Mouse (Mus musculus) embryo, embryonic 10 days (tissue): ENCODE measurements around the gene Egln1.
A peak's percentile ranks its signal among the peaks of the same experiment; 100 is the strongest.

Experiments used
- DNase-seq: peaks from one replicate; pipeline ENCODE4 v3.0.0-alpha.2; 2015; ENCODE audit warnings: low spot score

Egln1 gene

DNA sequence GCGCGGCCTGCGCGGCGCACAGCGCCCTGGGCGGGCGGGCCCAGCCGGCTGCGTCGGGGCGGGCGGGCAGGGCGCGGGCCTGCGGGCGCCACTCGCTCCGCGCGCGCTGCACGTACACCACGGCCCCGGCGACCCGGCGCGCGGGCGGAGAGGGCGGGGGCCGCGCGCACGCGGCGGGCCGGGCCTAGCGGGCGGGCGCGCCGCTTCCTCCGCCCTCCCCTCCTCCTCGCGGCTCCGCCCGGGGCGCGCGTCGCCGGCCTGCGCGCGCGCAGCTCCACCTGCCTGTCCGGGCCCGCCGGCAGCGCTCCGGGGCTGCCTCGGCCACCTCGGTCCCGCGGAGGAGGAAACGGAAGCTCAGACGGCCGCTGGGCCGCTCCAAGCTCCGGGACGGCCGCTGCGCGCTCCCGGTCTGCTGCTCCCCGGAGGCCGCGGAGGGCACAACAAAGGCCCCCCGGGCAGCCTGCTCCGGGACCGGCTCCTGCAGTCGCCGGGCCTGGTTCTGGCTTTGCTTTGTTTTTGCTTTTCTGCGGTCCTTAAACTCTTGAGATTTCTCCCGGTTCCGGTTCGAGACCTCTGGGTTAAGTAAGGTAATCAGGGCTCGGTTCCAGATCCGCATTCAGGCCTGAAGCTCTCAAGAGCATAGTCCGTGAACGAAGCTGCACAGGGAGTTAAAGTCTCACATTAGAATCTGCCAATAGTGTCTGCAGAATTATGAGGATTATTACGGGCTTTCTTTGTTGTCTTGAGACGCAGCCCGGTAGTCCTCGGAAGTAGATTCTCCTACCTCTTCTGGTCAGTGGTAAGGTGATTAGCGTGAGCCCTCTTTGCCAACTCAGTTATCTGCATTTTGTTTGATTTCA is at the start of gene Egln1:
TSS of gene Egln1 (minus strand) at position 116 of the 860 bp plus-strand sequence.
- DNase-seq = peak; percentile 79

DNA sequence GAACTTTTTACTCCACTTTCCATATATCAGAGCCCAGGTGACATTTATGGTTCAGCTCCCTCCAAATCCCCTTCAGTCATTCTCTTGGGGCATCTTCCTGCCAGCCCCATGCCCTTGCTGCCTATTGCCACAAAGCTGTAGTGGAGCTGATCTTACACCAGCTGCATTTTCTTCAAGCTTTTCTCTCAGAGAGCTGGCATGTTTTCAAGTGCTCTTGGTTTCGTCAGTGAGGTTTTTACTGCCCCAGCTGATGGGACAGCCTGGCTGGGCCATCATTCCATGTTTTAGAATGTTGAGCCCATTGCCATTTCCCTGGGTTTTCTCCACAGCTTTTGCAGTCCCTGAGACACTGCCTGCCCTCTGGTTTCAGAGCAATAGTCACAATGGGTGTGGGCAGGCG is 46.7 kb upstream of the Egln1 start:
- no peak for DNase-seq

DNA sequence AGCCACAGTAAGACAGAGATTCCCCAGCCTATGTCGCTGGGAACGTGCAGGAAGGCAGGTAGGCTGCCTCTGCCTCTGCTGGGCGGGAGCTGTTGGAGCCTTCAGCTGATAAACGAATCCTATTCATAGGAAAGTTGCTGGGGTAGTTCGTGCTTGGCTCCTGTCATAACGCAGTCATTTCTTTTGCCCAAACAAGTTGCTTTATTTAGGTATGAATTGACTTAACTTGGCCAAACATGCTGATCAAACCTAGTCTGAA is 42.5 kb upstream of the Egln1 start:
- no peak for DNase-seq

DNA sequence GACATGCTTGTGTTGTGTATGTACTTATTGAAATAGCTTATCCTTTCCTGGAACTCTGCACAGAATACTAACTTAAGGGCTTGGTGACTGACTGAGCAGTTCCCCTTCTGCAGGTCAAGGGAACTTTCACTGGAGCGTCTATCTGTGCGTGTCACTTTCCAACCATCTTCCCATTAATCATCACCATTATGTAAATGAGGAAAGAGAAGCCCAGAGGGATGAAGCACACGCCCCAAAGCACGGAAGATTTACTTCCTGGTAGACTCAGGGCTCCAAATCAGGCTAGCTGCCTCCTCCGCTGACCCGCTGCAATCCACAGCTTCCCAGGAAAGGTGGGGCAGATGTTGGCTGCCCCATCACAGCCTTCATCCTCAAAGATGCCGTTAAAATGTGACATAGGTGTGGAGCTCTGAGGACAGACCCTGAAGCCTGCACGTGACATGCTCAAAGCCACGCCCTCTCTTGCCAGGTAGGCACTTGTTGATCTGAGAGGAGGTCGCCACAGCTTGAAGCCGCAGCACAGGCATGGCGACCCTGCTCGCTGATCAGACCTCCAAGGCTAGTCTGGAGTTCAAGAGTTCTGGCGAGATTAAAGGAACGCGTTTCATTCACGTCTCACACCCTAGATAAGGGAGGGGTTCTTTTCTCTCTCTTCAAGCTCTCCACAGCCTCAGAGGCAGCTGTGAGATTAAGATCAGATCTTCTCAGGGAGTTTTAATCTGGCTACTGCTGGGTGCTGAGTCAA is 42.0 kb upstream of the Egln1 start:
- no peak for DNase-seq

DNA sequence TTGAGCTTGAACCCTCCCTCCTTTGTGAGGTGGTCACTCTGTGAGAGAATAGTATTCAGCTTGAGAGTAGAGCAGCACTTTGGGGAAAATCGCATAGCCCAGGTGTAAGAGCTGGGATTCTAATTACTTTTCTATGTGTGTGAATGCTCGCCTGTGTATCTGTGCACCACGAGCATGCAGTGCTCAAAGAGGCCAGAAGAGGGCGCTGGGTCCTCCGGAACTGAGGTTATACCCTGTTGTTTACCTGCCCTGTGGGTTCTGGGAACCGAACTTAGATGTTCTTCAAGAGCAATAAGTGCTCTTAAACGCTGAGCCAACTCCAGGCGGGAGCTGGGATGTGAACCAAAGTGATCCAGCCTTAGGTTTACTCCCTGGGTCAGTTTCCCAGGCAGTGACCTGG is 31.7 kb upstream of the Egln1 start:
- DNase-seq = no peak

DNA sequence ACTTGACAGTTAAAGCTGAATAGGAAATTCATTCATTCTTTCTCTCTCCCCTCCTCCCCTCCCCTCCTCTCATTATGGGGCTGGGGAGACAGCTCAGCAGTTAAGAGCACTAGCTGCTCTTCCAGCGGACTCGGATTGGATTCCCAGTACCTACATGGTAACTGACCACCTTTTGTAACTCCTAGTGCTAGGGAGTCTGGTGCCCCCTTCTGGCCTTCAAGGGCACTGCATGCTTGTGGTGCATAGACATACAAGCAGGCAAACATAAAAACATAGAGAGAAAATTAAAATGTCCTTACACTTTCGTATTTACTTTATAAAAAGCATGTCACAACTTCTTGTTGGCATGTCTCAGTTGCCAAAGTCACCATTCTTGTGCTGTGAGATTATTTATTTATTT is 30.9 kb upstream of the Egln1 start:
- DNase-seq = no peak

DNA sequence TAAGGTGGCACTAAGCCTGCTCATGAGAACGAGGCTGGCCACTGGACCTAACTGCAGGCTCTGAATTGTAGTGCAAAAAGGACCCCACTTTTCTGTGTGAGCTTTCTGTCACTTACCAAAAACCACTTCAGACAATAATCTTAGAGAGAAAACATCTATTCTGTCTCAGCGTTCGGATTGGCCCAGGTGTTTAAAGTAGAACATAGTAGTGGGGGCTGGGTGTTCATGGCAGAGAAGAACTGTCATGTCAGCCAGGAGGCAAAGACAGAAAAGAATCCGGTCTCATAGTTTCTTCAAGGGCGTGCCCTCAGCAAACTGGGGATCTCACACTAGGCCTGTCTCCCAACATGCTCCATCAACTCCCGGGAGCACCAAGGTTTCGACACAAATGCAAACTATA is 28.9 kb upstream of the Egln1 start:
- DNase-seq = no peak

DNA sequence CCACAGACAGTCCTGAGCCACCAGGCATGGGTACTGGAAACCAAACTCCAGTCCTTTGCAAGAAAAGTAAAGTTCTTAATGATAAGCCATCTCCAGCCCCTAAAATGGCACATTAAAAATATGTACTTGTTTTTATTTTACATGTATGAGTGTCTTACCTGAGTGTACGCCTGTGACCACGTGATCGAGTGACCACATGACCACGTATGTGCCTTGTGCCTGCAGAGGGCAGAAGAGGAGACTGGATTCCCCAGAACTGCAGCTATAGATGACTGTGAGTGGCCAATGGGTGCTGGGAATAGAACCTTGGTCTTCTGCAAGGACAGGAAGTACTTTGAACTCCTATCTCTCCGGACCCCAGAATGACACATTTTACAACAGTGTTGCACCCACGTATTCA is 27.1 kb upstream of the Egln1 start:
- no peak for DNase-seq

DNA sequence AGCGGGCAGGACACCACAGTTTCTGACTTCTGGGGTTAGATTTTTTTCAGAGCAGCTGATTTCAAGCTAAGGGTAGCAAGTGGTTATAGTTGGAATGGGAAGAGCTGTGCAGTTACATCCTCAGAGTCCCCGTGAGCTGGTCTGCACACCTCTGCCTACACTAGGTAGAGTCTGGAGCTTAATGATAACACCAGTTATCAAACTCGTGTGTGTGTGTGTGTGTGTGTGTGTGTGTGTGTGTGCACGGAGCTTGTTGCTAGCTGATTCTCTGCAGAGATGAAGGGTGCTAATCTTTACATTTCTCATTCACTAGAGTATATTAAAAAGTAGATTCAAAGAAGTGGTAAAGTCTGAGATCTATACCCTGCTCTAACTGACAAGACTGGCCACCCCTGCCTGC is 25.1 kb upstream of the Egln1 start:
- DNase-seq = no peak

DNA sequence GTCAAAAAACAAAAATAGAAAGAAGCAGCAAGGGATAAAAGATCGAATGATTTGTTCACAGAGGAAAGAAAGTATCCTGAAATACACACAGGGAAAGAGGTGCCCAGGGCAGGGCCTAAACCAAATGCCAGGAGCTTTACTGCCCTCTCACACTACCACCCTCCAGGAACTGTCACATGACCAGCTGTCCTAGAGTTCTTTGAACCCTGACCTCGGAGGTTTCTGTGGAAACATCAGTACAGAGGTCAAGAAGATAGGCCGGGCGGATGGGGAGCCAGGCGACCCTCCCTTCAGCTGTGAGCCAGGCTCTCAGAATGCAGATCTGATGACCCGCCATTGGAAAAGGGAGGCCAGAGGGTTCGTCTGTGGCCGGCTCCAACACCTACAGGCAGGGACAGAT is 24.1 kb upstream of the Egln1 start:
- no peak for DNase-seq

DNA sequence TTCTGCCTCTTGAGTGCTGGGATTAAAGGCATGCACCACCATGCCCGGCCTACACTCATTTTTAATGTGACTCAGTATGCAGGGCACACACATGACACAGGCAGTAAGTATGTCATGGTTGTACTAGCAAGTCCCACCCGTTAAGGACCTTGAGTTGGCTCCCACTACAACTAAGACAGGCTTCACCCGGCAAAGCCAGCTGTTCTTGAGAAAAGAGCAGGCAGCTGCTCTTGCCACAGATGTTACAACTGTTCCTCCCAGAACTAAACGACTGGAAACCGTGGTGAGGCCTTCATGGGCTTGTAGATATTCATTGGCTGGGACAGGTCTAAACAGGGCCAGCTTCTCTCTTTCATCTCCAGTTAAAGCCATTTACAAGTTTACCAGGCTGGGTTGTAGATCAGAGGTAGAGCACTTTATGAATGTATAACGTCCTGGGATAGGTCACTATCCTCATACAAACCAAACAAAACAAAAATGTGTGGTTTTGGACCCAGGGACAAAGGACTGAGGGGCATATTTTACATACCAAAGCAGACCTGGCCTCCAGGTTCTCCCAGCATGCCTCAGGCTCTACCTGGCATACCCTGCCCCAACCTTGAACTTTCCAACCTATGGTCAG is 21.3 kb upstream of the Egln1 start:
- DNase-seq = no peak

DNA sequence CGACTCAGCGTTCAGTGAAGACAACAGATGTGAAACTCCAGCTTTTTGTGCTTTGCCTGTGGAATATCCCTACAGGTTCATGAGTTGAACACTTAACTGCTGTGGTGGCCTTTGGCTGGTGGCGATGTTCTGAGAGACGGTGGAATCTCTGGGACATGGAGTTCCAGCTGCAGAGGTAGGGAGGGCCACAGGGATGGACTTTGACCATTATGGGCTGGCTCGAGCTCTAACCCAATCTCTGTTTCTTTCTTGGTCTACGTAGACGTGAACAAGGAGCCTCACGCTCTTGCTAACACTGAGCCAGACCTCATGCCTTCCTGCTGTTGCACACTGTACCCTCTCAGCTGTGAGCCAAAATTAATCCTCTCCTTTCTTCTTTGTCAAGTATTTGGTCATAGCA is 15.8 kb upstream of the Egln1 start:
- DNase-seq = no peak

DNA sequence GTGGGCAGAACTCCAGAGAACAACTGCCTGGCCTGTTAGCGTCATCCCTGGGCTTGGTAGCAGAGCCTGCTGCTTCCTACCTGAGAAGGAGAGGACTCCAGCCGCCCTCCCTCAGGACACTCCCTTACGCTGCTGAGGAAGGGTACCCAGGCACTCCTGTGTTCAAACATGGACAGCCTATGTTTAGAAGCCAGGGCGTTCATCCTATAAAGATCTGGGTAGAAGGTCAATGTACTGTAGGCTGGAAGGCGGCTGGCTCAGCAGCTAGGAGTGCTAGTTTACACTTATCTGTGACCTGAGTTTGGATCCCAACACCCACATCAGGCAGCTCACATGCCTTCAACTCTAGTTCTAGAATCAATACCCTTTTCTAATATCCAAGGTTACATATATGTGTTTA is 14.1 kb upstream of the Egln1 start:
- DNase-seq = no peak

DNA sequence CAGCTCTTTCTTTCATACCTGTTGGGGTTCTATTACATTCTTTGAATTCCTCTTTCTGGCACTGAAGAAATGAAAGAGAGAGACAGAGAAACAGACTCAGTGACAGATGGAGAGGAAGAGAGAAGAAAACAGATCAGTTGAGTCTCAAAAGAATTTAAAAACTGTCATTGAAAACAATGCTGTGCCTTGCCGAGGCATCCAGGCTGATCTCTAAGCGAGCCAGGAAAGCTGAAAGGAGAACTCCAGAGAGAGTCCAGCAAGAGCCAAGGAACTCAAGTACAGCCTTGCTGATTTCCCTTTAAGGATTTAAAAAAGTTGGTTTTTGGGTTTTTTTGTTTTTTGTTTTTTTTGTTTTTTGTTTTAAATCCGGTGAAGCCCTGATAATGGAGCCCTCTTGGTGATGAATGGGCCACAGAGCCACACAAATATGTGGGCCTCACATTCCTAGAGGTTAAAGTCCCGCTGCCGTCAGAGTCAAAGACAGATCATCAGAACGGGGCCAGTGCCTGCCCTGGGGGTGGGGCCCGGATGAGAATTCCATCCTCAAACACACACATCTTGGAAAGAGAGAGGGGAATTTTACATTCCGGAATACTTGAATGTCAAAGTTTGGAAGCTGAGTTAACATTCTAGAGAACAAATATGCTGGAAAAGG is 11.2 kb upstream of the Egln1 start:
- peak; percentile 66 for DNase-seq

DNA sequence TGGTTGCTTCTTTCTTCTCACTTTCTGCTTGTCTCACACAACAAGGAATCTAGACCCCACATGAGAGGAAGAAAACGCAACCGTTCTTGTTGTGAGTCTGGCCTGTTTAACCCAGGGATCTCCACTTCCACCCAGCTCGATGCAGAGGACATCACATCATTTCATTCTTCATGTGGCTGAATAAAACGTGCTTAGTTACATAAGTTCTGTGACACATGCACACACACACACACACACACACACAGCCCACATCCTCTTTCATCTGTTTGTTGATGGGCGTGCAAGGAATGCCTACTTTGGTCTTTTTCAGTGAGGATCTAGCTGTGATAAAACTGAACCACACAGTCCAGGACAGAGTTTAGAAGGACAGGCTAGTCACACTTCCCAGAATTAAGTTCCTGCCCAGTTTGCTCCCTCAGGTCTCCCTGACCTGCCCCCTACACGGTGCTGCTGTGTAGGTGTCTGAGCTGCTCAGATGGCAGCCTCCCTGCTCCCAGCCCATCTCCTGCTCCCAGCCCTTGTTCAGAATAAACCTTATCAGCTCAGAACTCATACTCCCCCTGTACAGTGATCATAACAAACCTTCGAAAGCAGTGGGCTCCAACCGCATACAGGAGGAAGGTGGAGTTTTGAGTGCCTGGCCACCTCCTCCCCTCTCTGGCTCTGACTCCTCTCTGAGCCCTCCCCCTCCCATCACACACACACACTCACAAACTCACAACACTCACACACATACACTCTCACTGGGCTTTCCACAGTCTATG is 10.5 kb upstream of the Egln1 start:
- peak; percentile 21 for DNase-seq

DNA sequence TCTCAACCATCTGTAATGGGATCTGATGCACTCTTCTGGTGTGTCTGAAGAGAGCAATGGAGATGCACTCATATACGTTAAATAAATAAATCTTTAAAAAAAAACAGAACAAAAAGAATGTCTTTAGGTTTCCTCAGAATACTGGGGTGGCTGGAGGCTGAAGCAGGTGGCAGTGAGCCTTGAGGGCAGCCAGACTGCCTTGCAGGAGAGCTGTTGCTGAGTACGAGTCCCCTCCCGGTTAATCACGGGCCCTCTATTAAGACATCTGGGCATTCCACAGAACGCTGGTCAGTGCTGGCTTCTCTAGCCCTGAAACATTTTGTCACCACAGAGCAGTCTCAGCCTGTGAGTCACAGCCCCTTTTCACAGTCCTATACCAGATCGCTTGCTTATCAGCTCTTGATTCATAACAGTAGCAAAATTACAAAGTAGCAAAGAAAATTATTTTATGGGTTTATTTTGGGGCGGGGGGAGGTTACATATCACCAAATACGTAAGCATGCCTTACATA is 5.5 kb upstream of the Egln1 start:
- peak; percentile 5 for DNase-seq

DNA sequence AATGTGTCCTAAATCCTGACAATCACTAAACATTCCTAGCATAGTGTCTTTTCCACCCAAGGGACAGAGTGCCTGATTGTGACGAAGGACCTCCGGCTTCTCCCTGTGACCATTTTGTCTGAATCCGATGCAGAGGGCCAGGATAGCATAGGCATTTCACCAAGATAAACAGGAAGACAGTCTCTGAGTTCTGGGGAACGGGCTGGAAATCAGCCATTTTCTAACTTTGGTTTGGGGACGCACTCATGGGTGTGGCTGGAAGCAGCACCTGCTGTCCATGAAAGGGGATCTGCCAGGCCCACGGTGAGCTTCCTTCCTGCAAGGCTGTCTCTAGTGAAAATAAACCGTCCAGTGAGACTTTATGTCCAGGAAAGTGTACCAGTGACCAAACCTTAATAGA is 4.1 kb upstream of the Egln1 start:
- DNase-seq = no peak

DNA sequence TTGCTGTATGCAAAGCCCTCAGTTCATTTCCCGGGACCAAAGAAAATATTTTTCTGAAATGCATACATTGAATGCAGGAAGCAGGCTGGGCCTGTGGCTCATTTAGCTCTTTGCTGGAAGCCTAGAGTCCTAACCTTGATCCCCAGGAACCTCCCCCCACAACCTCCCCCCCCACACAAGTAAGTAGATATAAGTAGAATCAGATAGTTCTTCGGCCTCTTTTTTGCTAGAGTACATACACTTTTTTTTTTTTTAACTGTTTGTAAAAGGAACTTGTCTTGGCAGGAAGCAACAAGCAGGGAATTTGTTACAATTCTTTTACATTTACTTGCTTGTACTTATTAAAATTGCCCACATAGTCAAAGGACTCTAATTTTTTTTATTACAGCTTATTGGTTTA is 1.7 kb upstream of the Egln1 start:
- DNase-seq = no peak

DNA sequence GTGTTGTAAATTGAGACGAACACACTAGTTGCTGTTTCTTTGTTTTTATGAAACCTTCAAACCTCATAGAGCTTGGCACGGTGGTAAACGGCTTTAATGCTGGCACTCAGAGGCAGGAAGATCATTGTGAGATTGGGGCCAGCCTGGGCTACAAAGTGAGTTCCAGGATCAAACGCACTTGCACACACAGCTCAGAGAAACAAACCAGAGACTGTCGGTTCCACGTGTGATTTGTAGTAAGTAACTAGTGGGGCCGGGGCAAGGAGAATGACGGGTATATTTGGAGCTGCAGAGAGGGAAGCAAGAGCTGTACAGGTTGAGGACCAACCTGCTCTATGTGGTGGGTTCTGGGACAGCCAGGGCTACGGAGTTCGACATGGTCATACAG is 939 bp upstream of the Egln1 start:
- DNase-seq = peak; percentile 39

DNA sequence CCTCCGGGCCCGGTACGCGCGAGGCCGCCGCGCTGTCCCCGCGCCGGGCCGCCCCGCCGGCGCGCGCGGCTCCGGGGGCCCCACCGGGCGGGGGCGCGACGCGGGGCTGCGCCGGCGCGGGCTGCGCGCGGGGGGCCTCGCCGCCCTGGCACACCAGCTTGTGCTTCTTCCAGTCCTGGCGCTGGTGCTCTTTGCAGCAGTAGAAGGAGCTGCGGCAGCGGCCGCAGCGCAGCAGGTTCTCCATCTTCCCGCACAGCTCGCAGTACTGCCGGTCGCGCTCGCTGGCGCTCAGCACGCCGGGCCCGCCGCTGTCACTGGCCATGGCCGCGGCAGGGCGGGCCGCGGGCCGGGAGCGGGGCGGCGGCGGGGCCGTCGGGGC is 402 bp downstream of the Egln1 start:
- no peak for DNase-seq

DNA sequence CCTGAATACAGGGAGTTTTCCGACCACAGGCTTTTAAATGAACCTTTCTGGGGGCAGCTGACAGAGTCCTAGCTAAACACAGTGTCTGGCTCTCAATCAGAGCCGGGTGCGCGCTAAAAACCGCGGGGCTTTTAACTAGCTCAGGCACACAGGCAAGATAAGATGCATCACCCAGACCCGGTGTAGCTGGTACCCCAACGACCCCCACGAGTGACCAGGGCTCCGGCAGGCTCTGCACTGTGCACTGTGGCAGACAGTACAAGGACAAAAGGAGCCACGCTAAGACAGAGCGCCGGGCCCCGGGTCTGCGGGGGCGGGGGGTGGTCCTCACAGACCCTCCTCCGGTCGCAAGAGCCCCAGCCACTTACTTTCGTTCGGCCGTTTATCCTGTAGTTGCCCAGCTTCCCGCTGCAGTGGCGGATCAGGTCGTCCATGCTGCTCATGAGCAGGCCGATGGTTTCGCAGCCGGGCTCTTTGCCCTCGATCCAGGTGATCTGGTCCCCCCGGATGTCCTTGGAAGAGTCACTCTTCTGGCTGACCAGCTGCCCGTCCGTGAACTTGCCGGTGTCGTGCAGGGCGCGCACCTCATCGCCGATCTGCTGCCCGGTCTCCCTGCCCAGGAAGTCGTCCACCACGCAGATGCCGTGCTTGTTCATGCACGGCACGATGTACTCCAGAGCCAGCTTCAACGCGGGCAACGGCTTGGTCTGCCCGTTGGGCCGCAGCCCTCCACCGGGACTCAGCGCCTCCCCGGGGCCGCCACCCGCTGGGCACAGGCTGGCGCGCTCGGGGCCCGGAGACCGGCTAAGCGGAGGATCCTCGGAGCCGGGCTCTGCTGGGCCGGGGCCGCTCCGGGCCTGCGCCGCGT is 1.0 kb downstream of the Egln1 start:
- peak; percentile 68 for DNase-seq
